ENCODE assay signal across 7 mouse cellular contexts in genomic region chr2:163658941-163659340, GRCm38 (mm10). TPM values are rescaled to one million over a fixed set of nuclear protein-coding genes. Genes with fewer than 3 reads are reported as not detected.
DNase-seq lines count a peak whose midpoint lies in the region; ATAC-seq and TF ChIP-seq lines count a peak whose summit lies in the region.

No protein-coding gene starts in this region.

- H3K27ac ChIP-seq in ES-Bruce4 (ENCODE audit: insufficient read depth, low read length) = no peak overlapping the region
- no peak overlapping the region for H3K27ac ChIP-seq in stomach, embryonic 14.5 days (ENCODE audit: low read length)

- TF ChIP-seq POLR2A in ES-Bruce4 (IDR thresholded peaks at IDR 0.05; ENCODE audit: insufficient read depth, low read length) = no peak
- no peak for TF ChIP-seq POLR2A in lung, adult 2 months (IDR thresholded peaks at IDR 0.05; ENCODE audit: borderline replicate concordance, extremely low read depth, low read depth, low read length)

- peak overlapping the region; percentile 84 for H3K4me3 ChIP-seq in C2C12 (ENCODE audit: insufficient read depth, poor library complexity, severe bottlenecking)
- 0 out of 2 replicates have a peak overlapping the region, but pooled peaks have one; percentile 15 for H3K4me3 ChIP-seq in ES-Bruce4 (ENCODE audit: low read depth, low read length)
- peak overlapping the region; percentile 93 for H3K4me3 ChIP-seq in erythroblast, embryonic 14.5 days (replicated peaks)
- peak overlapping the region; percentile 95 for H3K4me3 ChIP-seq in lung, adult 2 months (replicated peaks; ENCODE audit: extremely low read depth, low read depth, low read length)
- peak overlapping the region; percentile 73 for H3K4me3 ChIP-seq in stomach, embryonic 14.5 days (ENCODE audit: low read depth, low read length)

- H3K4me2 ChIP-seq in stomach, embryonic 14.5 days (replicated peaks; ENCODE audit: low read depth, low read length) = peak overlapping the region; percentile 57

- H3K9ac ChIP-seq in ES-Bruce4 (ENCODE audit: low read depth, poor library complexity, severe bottlenecking) = peak overlapping the region; percentile 82
- H3K9ac ChIP-seq in stomach, embryonic 14.5 days (replicated peaks; ENCODE audit: low read depth, low read length) = peak overlapping the region; percentile 57; the same call in 1 of the 2 replicates

- no peak for TF ChIP-seq CTCF in C2C12 (IDR thresholded peaks at IDR 0.05; ENCODE audit: control insufficient read depth, insufficient read depth, insufficient read length)
- no peak for TF ChIP-seq CTCF in ES-Bruce4 (IDR thresholded peaks at IDR 0.05; ENCODE audit: low read depth, low read length)
- no peak for TF ChIP-seq CTCF in lung, adult 2 months (IDR thresholded peaks at IDR 0.05; ENCODE audit: insufficient read depth, low read length)

- TF ChIP-seq EP300 in ES-Bruce4 (IDR thresholded peaks at IDR 0.05; ENCODE audit: insufficient read depth, low read depth, low read length) = no peak

- peaks cover 48% of the 10 kb centered on the region for H3K79me2 ChIP-seq in C2C12 (ENCODE audit: control insufficient read depth, insufficient read depth)

- no peaks in the 10 kb centered on the region for H3K4me1 ChIP-seq in ES-Bruce4 (ENCODE audit: control insufficient read depth, insufficient read depth, low read length)
- H3K4me1 ChIP-seq in erythroblast, embryonic 14.5 days (ENCODE audit: control insufficient read depth) = peaks cover 44% of the 10 kb centered on the region
- peaks cover 11% of the 10 kb centered on the region for H3K4me1 ChIP-seq in lung, adult 2 months (ENCODE audit: control insufficient read depth, insufficient read depth, low read length)
- peaks cover 7% of the 10 kb centered on the region; the same call in 1 of the 2 replicates for H3K4me1 ChIP-seq in stomach, embryonic 14.5 days (ENCODE audit: control insufficient read depth, insufficient read depth, low read length)

- no peaks in the 10 kb centered on the region for H3K27me3 ChIP-seq in C2C12 (ENCODE audit: control insufficient read depth, insufficient read depth, insufficient read length)
- no peaks in the 10 kb centered on the region for H3K27me3 ChIP-seq in ES-Bruce4 (ENCODE audit: control insufficient read depth, insufficient read depth, low read length, poor library complexity, severe bottlenecking)
- no peaks in the 10 kb centered on the region for H3K27me3 ChIP-seq in erythroblast, embryonic 14.5 days (ENCODE audit: control insufficient read depth)
- no peaks in the 10 kb centered on the region for H3K27me3 ChIP-seq in stomach, embryonic 14.5 days (ENCODE audit: control insufficient read depth, insufficient read depth, low read length)

- H3K79me3 ChIP-seq in C2C12 (ENCODE audit: low read depth) = peaks cover 19% of the 10 kb centered on the region

- WGBS in lung, adult 2 months = 4% methylated on average over 8 of the region's 8 CpGs
- WGBS in stomach, embryonic 14.5 days = 2% methylated on average over 8 of the region's 8 CpGs

- peak; percentile 31 for DNase-seq in induced T-regulatory cell, adult 2 months (ENCODE audit: low read depth)
- DNase-seq in lung, adult 2 months = no peak
- no peak for DNase-seq in natural killer cell, adult 2 months (ENCODE audit: low spot score in 2 of 2)

- ATAC-seq in stomach, embryonic 14.5 days (ENCODE audit: insufficient number of reproducible peaks, insufficient read depth, low FRiP score, low read depth) = 0 out of 2 replicates have a peak, but pooled peaks have one; percentile 20

- H3K9me3 ChIP-seq in ES-Bruce4 (replicated peaks; ENCODE audit: control insufficient read depth, insufficient read depth, low read length, poor library complexity, severe bottlenecking) = peaks cover 13% of the 10 kb centered on the region
- H3K9me3 ChIP-seq in erythroblast, embryonic 14.5 days (ENCODE audit: control insufficient read depth, low read length) = no peaks in the 10 kb centered on the region
- H3K9me3 ChIP-seq in stomach, embryonic 14.5 days (ENCODE audit: control insufficient read depth, low read depth, low read length) = no peaks in the 10 kb centered on the region

- H3K36me3 ChIP-seq in C2C12 (ENCODE audit: control insufficient read depth, insufficient read depth) (no peaks in the 10 kb centered on the region), ES-Bruce4 (ENCODE audit: control insufficient read depth, insufficient read depth, low read length, poor library complexity, severe bottlenecking) (no peaks in the 10 kb centered on the region)
- peaks cover 34% of the 10 kb centered on the region for H3K36me3 ChIP-seq in erythroblast, embryonic 14.5 days (ENCODE audit: control insufficient read depth)
- no peaks in the 10 kb centered on the region for H3K36me3 ChIP-seq in stomach, embryonic 14.5 days (ENCODE audit: control insufficient read depth, insufficient read depth, low read length)

- H3ac ChIP-seq in C2C12 (ENCODE audit: control insufficient read depth, insufficient read length, low read depth) = peak overlapping the region; percentile 35

TF ChIP-seq in C2C12, 6 proteins besides CTCF, POLR2A, EP300 and RAD21:
- TF ChIP-seq MYOG (IDR thresholded peaks at IDR 0.05; ENCODE audit: control insufficient read depth, extremely low read depth, insufficient read length) (no peak), MYOD1 (IDR thresholded peaks at IDR 0.05; ENCODE audit: control insufficient read depth, insufficient read length, low read depth) (no peak), FOSL1 (IDR thresholded peaks at IDR 0.05; ENCODE audit: insufficient read depth, low read length, poor library complexity, severe bottlenecking) (no peak), USF1 (IDR thresholded peaks at IDR 0.05; ENCODE audit: low read depth) (no peak), CEBPB (IDR thresholded peaks at IDR 0.05; ENCODE audit: low read depth) (no peak), MAX (IDR thresholded peaks at IDR 0.05) (no peak)

RNA-seq across cellular contexts. Expression of gene Pkig, which starts 0.8 kb away (rescaled TPM):
- polyA plus RNA-seq in C2C12 (2012; fragmentation: generic; extraction: Trizol) (254 TPM), ES-Bruce4 (2011; ENCODE audit: insufficient read depth, insufficient read length, low read depth, missing spikeins) (20.2 TPM in 2 replicates)
- polyA plus RNA-seq in erythroblast, embryonic 14.5 days (2012) = 136 and 157 TPM in 2 replicates
- polyA plus RNA-seq in lung, adult 2 months (2012; rRNA removed) = 167 and 180 TPM in 2 replicates
- 105 and 110 TPM in 2 replicates for polyA plus RNA-seq in stomach, embryonic 14.5 days (2014; fragmentation: Nextera tagmentation; extraction: Ambion mirVana)

RNA-seq across cellular contexts. Expression of gene Serinc3, which starts 14.0 kb away (rescaled TPM):
- polyA plus RNA-seq in C2C12 (2012; fragmentation: generic; extraction: Trizol) (29.4 TPM), ES-Bruce4 (2011; ENCODE audit: insufficient read depth, insufficient read length, low read depth, missing spikeins) (130 and 146 TPM in 2 replicates)
- polyA plus RNA-seq in erythroblast, embryonic 14.5 days (2012) = 13.2 and 20.3 TPM in 2 replicates
- polyA plus RNA-seq in lung, adult 2 months (2012; rRNA removed) = 368 and 417 TPM in 2 replicates
- 46.2 and 52.7 TPM in 2 replicates for polyA plus RNA-seq in stomach, embryonic 14.5 days (2014; fragmentation: Nextera tagmentation; extraction: Ambion mirVana)

RNA-seq across cellular contexts. Expression of gene Ttpal, which starts 56.8 kb away (rescaled TPM):
- polyA plus RNA-seq in C2C12 (2012; fragmentation: generic; extraction: Trizol) (15.1 TPM), ES-Bruce4 (2011; ENCODE audit: insufficient read depth, insufficient read length, low read depth, missing spikeins) (9.4 and 11.9 TPM in 2 replicates)
- 1.2 TPM in 2 replicates for polyA plus RNA-seq in erythroblast, embryonic 14.5 days (2012)
- 23.4 and 25.8 TPM in 2 replicates for polyA plus RNA-seq in lung, adult 2 months (2012; rRNA removed)
- 37.3 and 39.6 TPM in 2 replicates for polyA plus RNA-seq in stomach, embryonic 14.5 days (2014; fragmentation: Nextera tagmentation; extraction: Ambion mirVana)

Comparison
In these comparisons a context has a peak if more than half of its experiments do, and no peak if none do; other contexts are left out.
1. H3K4me3 ChIP-seq: peak in every context shown above with its lines; median percentile 95 in lung, adult 2 months; 93 in erythroblast, embryonic 14.5 days; 84 in C2C12; 73 in stomach, embryonic 14.5 days; 15 in ES-Bruce4.